Mouse (Mus musculus) cerebellum, adult 2 months (tissue): ENCODE data around the gene Bach1. TPM values are rescaled to one million over a fixed set of nuclear protein-coding genes. Genes with fewer than 3 reads are reported as not detected.

Experiments
- DNase-seq, 2 experiments: peaks; one replicate each; pipeline ENCODE4 v3.0.0; 2021
- H3K27ac ChIP-seq: fragments of 200-500 bp; 2 replicates; pipeline ENCODE4 v1.5.1; 2012; ENCODE audit warnings: low read length, control low read depth, inconsistent platforms; ENCODE audit not compliant: insufficient read depth
- H3K27me3 ChIP-seq: fragments of 200-500 bp; 2 replicates; pipeline ENCODE4 v1.6.1; 2012; ENCODE audit warnings: inconsistent platforms, mild to moderate bottlenecking, low read length, moderate library complexity; ENCODE audit not compliant: control insufficient read depth, insufficient read depth
- H3K4me1 ChIP-seq: fragments of 200-500 bp; 2 replicates; pipeline ENCODE4 v1.6.1; 2011; ENCODE audit warnings: low read length; ENCODE audit not compliant: control insufficient read depth, insufficient read depth
- H3K4me3 ChIP-seq: fragments of 200-500 bp; replicated peaks from 2 replicates; pipeline ENCODE3; 2011; ENCODE audit warnings: mild to moderate bottlenecking, low read depth, low read length, control low read depth; ENCODE audit not compliant: insufficient read depth
- CTCF ChIP-seq: fragments of 200-500 bp; IDR thresholded peaks from 2 replicates; pipeline ENCODE4 v1.5.1; 2011; ENCODE audit warnings: low read depth, mild to moderate bottlenecking, control low read depth, low read length, moderate library complexity, borderline replicate concordance; ENCODE audit not compliant: insufficient read depth
- POLR2A ChIP-seq: fragments of 200-500 bp; IDR thresholded peaks from 2 replicates; pipeline ENCODE4 v1.6.1; 2011; ENCODE audit warnings: low read length, control low read depth, borderline replicate concordance; ENCODE audit not compliant: insufficient read depth
- WGBS: fragments of 180-500 bp; shearing (Covaris S2); methylation state at CpG from one replicate; pipeline ENCODE4 v1.1.7; 2018; 5-methylcytosine and 5-hydroxymethylcytosine counted together
- polyA plus RNA-seq: library from polyadenylated mRNA; depleted of rRNA; stranded (reverse); fragments of >200 nt; gene quantifications from 2 replicates; pipeline ENCODE4 v1.2.3, GENCODE M21; 2012

Gene Bach1
- polyA plus RNA-seq, 1 experiment, result 8.5 TPM

GRCm38 (mm10) chr16:87670091-87670820 is 28.5 kb upstream of the Bach1 start:
- Histone ChIP-seq H3K4me3 (no peak overlapping the region), H3K4me1 (no peaks in the 10 kb centered on the region), H3K27me3 (no peaks in the 10 kb centered on the region), H3K27ac (no peak overlapping the region)
- WGBS, result 78% methylated on average over 8 of the region's 8 CpGs
- DNase-seq, result no peak
- TF ChIP-seq POLR2A, result no peak
- no peak for TF ChIP-seq CTCF

- no peak overlapping the region for H3K27ac ChIP-seq
- WGBS, result 28% methylated on average over 9 of the region's 9 CpGs
- no peaks in the 10 kb centered on the region for H3K27me3 ChIP-seq
- no peaks in the 10 kb centered on the region for H3K4me1 ChIP-seq
- TF ChIP-seq POLR2A (no peak), CTCF (no peak)
- DNase-seq, result no peak
- no peak overlapping the region for H3K4me3 ChIP-seq
Observed at GRCm38 (mm10) chr16:87670821-87671165, 28.0 kb upstream of the Bach1 start.

GRCm38 (mm10) chr16:87671336-87671735 is 27.4 kb upstream of the Bach1 start:
- WGBS, result 49% methylated on average over 12 of the region's 12 CpGs
- Histone ChIP-seq H3K27me3 (no peaks in the 10 kb centered on the region), H3K4me3 (no peak overlapping the region), H3K4me1 (no peaks in the 10 kb centered on the region), H3K27ac (no peak overlapping the region)
- TF ChIP-seq POLR2A, result no peak
- TF ChIP-seq CTCF, result no peak
- no peak for DNase-seq

GRCm38 (mm10) chr16:87673155-87673554 is 25.6 kb upstream of the Bach1 start:
- Histone ChIP-seq H3K27me3 (no peaks in the 10 kb centered on the region), H3K4me1 (no peaks in the 10 kb centered on the region), H3K27ac (no peak overlapping the region), H3K4me3 (no peak overlapping the region)
- TF ChIP-seq POLR2A, result no peak
- no peak for TF ChIP-seq CTCF
- DNase-seq, result no peak
- WGBS, result 91% methylated on average over 7 of the region's 7 CpGs

GRCm38 (mm10) chr16:87676182-87676581 is 22.6 kb upstream of the Bach1 start:
- TF ChIP-seq CTCF (no peak), POLR2A (no peak)
- H3K4me1 ChIP-seq, result no peaks in the 10 kb centered on the region
- H3K27me3 ChIP-seq, result no peaks in the 10 kb centered on the region
- no peak for DNase-seq
- no peak overlapping the region for H3K4me3 ChIP-seq
- WGBS, result 59% methylated on average over 10 of the region's 10 CpGs
- H3K27ac ChIP-seq, result no peak overlapping the region

GRCm38 (mm10) chr16:87678667-87679066 is 20.1 kb upstream of the Bach1 start:
- DNase-seq, result no peak
- 69% methylated on average over 11 of the region's 11 CpGs for WGBS
- no peaks in the 10 kb centered on the region for H3K27me3 ChIP-seq
- no peaks in the 10 kb centered on the region for H3K4me1 ChIP-seq
- no peak for TF ChIP-seq POLR2A
- TF ChIP-seq CTCF, result no peak
- no peak overlapping the region for H3K4me3 ChIP-seq
- no peak overlapping the region for H3K27ac ChIP-seq

- DNase-seq, result no peak
- Histone ChIP-seq H3K27me3 (no peaks in the 10 kb centered on the region), H3K4me3 (no peak overlapping the region), H3K4me1 (no peaks in the 10 kb centered on the region), H3K27ac (no peak overlapping the region)
- WGBS, result 91% methylated on average over 9 of the region's 9 CpGs
- TF ChIP-seq POLR2A (no peak), CTCF (no peak)
Observed at GRCm38 (mm10) chr16:87680912-87681634, 17.7 kb upstream of the Bach1 start.

- H3K27me3 ChIP-seq, result no peaks in the 10 kb centered on the region
- H3K27ac ChIP-seq, result no peak overlapping the region
- TF ChIP-seq POLR2A (no peak), CTCF (no peak)
- H3K4me3 ChIP-seq, result no peak overlapping the region
- no peak for DNase-seq
- 70% methylated on average over 3 of the region's 3 CpGs for WGBS
- H3K4me1 ChIP-seq, result no peaks in the 10 kb centered on the region
Observed at GRCm38 (mm10) chr16:87681848-87682247, 16.9 kb upstream of the Bach1 start.
